Mouse (Mus musculus): ENCODE results near the gene Kcnk4.

DNA sequence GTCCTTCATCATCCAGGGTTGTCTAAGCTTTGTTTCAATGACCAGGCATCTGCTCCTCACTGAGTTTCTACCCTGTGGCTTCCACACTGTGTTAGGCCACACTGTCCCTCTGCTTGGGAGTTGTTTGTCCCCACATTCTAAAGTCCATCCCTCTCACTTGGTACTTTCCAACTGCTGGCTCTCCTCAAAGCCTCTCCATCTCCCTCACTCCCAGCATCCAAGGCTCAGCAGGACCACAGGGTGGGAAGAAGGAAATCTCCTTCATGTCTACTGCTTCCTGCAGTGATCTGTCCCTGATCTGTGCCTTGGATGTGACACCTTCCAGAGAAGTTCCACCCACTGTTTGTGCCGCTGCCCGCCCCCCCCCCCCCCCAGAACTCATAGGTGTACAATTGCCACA is 3.3 kb downstream of the Kcnk4 start:
- TF ChIP-seq MYOD1 (IDR thresholded peaks at IDR 0.05; ENCODE audit: control insufficient read depth in 1 of 3, insufficient read length in 2 of 3, low read depth in 2 of 3): no peak
- TF ChIP-seq TCF12 (IDR thresholded peaks at IDR 0.05; ENCODE audit: insufficient read depth, poor library complexity, severe bottlenecking): no peak
- TF ChIP-seq POLR2A (IDR thresholded peaks at IDR 0.05; ENCODE audit: insufficient read length, low read depth): no peak
- TF ChIP-seq E2F4 (IDR thresholded peaks at IDR 0.05; ENCODE audit: insufficient read depth): no peak
- TF ChIP-seq USF1 (IDR thresholded peaks at IDR 0.05; ENCODE audit: low read depth): no peak
- TF ChIP-seq MAX (IDR thresholded peaks at IDR 0.05; ENCODE audit: low read depth): no peak
- TF ChIP-seq CEBPB (IDR thresholded peaks at IDR 0.05; ENCODE audit: insufficient read depth, poor library complexity, severe bottlenecking): no peak
- TF ChIP-seq POLR2AphosphoS2 (IDR thresholded peaks at IDR 0.05; ENCODE audit: insufficient read length, low read depth): no peak
- no peak for TF ChIP-seq SRF (IDR thresholded peaks at IDR 0.05; ENCODE audit: control insufficient read depth, insufficient read length, low read depth)
- TF ChIP-seq MYOG (IDR thresholded peaks at IDR 0.05; ENCODE audit: control insufficient read depth in 1 of 3, insufficient read depth in 1 of 3, insufficient read length in 2 of 3, low read depth in 2 of 3): no peak
- no peak for TF ChIP-seq TCF3 (IDR thresholded peaks at IDR 0.05; ENCODE audit: insufficient read length, low read depth)
- no peak for TF ChIP-seq REST (IDR thresholded peaks at IDR 0.05; ENCODE audit: insufficient read depth, insufficient read length)

Measured in myocyte (in vitro differentiated cells).